Mouse (Mus musculus) olfactory bulb, adult 2 months (tissue): ENCODE measurements at regions not wholly inside any gene's neighbourhood (a gene's known extent, or its start where the extent isn't known, plus 50 kb on each side); places are given as distances from the start of the nearest gene placed in this dataset.

Source experiments
- CTCF ChIP-seq: fragments of 200-500 bp; IDR thresholded peaks from 2 replicates; pipeline ENCODE4 v1.5.1; 2012; ENCODE audit warnings: low read depth, mild to moderate bottlenecking, low read length, moderate library complexity; ENCODE audit not compliant: insufficient read depth
- POLR2A ChIP-seq: fragments of 200-500 bp; IDR thresholded peaks from 2 replicates; pipeline ENCODE4 v1.6.1; 2012; ENCODE audit warnings: mild to moderate bottlenecking, low read depth, low read length, moderate library complexity; ENCODE audit not compliant: insufficient read depth

GRCm38 (mm10) chr2:46646366-46646765, 1529.2 kb upstream of the Zeb2 start:
- TF ChIP-seq CTCF (no peak), POLR2A (no peak)
